Mouse (Mus musculus) left cerebral cortex, postnatal 14 days (tissue): ENCODE results near the gene Acot11. TPM values are rescaled to one million over a fixed set of nuclear protein-coding genes. Genes with fewer than 3 reads are reported as not detected.
"Not testable (repeated sequence)": the region's sequence is repeated elsewhere in the genome, so short reads cannot be mapped to it uniquely, and the experiment has no call there.

ENCODE experiments used
- DNase-seq, 2 experiments: peaks; one replicate each; pipeline ENCODE4 v3.0.0; 2021 to 2022; ENCODE audit warnings: low spot score in 2 of 2, mixed read lengths in 1 of 2
- intact Hi-C: fragments of 180-260 bp; cut with DNase I; formaldehyde crosslinking; loops from one replicate; pipeline ENCODE4 v1.15.1; 2025
- total RNA-seq, 2 experiments: library from RNA; stranded (reverse); gene quantifications; 2 replicates each; pipeline ENCODE4 v1.2.3; 2021

The Acot11 gene
- total RNA-seq, 2 experiments from 2014 or later: 30.5 to 34.1 TPM

DNA sequence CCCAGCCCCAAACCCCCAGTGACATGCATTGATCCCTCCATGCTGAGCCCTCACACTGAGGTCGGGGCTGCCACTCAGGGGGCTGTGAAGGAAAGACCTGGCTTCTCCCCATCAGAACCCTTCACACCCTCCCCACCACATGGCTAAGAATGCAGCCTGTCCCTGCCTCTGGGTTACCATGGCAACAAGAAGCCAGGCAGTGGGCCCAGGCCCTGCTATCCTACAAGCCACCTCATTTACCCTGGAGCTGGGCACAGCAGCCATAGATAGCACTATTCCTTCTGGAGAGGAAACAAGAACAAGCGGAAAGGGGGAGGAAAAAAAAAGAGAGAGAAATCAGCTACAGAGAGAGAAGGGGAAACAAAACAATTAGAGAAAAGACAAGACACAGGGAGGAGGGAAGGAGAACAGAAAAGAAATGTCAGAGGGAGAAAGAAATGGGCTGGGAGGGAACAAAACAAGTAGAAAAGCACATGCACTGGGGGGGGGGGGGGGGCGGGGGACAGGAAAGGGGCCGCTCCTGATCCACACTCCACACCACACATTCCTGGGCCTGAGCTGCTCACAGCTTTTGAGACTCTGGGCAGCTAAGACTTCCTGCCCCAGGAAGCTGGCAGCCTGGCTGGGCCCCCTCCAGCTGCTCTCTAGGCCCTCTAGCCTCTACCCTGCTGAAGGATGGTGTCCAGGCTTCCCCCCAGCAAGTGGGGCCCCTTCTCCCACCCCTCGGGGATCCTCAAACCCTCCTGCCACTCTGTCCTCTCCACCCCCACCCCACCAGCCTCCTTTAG is 18.9 kb downstream of the Acot11 start:
- peak; percentile 80 to 95 for DNase-seq
- intact Hi-C loops: no loop called here

DNA sequence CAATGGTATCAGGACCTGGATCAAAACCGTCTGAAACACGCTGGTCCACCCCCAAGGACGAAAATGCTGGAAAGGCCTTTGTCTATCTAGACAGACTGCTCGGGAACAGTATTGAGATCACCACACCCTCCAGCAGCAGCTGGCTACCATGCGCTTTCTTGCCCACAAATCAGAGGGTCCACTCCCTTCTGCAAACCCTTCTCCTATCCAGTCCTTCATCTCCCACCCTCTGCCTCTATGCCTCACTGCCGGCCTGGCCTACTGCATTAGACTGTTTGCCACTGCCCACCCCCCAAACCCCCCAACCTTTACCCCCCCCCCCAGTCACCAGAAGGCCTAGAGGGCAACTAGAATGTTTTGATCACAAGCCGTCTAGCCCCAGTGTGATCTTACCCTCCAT is 19.5 kb downstream of the Acot11 start:
- intact Hi-C loops: no loop called here

DNA sequence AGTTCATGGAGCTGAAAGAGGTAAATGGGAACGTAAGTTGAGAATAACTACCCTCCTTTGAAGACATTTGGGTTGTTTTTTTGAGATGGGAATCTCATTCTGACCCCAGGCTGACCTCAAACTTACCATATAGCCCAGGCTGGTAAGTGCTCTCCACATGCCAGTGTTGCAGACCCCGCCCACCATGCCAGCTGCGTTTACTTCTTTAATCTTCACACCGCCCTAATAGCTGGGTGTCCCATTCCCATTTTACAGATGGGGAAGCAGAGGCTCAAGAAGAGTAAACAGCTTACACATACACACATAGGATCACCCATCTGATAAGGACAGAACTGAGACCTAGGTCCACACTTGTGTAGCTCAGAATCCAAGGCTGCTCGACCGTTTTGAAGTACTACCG is 20.0 kb downstream of the Acot11 start:
- intact Hi-C loops: no loop called here
- DNase-seq: no peak

More for the DNA sequence above, 19.5 kb downstream of the Acot11 start:
- no peak for DNase-seq

DNA sequence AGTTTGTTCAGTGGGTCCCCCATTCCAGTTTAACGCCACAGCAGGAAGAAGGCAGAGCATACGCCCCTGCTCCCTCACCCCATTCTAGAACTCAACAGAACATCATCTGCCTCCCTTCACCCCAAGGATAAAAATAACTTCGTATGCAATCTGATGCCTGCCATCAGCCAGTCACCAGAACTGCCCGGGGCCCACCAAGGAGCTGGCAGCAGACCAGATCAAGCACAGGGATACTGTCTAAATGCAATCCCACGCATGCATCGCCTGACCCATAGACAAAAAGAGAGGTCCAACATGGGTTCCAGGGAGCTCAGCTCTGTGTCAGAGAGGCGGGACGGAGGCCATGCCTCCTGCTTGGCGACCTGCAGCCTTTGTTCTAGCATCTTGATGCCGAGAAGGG is 21.7 kb downstream of the Acot11 start:
- DNase-seq: no peak
- intact Hi-C loops: no loop called here

DNA sequence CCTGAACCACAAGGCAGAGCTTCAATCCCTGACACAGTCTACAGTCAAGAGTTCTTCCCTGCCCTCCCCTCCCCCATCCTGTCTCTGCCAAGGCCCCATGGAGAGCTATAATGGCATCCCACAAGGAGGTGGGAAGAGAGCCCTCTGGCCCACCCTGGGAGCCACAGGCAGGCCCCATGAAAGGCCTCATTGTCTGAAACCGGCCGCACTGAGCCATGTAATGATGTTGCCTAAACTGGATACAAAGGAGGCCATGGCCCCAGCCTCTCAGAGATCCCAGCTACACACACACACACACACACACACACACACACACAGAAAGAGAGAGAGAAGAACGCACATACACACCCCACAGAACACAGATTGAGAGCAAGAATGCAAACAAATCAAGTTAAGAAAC is 24.8 kb downstream of the Acot11 start:
- intact Hi-C loops: no loop called here
- peak in 1 of 2 experiments; percentile 33 for DNase-seq

DNA sequence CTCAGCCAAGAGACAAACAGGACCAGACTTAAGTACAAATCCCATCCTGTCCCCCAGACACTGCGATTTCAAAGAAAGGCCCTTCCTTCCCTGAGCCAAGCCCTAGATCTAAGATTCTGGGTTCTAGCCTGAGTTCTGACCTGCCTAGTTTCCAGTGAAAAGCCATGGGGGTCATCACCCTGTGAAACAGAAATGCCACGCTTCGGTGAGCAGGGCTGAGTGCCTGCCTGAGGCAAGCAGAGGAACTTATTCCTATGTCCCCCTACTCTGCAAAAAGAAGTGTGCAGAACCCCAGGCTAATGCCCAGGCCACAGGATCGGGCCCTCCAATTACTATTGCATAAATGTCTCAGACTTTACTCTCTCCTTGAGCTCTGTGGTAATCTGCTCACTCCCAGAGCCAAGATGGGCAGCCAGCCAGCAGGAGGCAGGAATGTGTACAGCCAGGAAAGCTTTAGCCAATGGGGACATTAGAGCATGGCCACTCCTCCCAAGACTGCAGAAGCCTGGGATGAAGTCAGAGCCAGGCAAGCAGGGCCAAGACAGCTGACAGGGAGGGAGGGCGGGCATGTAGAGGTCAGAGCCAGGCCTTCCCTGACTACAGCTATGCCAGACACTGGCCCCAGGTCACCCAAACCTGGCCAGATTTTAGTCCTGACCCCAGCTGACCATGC is 26.5 kb downstream of the Acot11 start:
- DNase-seq: peak; percentile 86 to 95
- intact Hi-C loops: no loop called here

DNA sequence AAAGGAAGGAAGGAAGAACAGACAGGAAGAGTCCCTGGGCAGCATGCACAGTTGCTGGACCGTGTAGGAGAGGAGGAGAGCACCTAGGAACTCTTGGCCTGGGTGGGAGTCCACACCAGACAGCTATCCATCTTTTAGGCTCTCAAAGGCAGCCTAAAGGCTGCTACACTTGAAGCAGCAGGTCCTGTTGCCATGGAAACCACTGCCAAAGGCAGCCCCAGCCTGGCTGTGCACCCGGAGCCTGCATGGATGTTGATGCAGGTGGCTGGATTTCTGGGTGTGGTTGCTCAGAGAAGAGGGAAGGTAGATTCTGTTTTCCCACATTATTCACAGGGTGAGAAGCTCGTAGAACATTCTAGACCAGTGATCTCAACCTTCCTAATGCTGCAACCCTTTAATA is 27.8 kb downstream of the Acot11 start:
- intact Hi-C loops: no loop called here
- DNase-seq: peak; percentile 78 to 90

DNA sequence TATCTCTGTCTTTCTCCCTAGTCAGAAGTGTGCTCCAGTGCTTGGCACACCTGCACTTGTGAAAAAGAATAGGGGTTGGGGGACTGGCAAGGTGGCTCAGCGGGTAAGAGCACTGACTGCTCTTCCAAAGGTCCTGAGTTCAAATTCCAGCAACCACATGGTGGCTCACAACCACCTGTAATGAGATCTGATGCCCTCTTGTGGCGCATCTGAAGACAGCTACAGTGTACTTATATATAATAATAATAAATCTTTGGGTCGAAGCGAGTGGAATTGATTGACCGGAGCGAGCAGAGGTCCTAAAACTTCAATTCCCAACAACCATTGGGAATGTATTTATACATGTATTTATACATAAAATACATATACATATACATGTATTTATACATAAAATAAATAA is 29.0 kb downstream of the Acot11 start:
- intact Hi-C loops, DNase-seq: not testable (repeated sequence)

DNA sequence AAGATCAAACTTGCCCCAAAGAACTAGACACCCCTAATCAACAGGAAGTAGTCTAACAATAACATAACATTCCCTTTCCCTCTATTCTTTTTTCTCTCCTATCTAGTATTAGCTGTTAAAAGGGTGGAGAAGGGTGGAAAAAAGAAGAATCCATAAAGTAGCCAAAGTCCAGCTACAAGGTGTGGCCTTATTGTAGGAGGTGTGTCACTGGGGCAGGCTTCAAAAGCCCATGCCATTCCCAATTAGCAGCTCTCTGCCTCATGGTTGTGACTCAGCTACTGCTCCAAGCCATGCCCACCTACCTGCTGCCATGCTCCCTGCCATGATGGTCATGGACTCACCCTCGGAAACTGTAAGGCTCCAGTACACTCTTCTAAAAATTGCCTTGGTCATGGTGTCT is 32.2 kb downstream of the Acot11 start:
- intact Hi-C loops: no loop called here
- DNase-seq: no peak

DNA sequence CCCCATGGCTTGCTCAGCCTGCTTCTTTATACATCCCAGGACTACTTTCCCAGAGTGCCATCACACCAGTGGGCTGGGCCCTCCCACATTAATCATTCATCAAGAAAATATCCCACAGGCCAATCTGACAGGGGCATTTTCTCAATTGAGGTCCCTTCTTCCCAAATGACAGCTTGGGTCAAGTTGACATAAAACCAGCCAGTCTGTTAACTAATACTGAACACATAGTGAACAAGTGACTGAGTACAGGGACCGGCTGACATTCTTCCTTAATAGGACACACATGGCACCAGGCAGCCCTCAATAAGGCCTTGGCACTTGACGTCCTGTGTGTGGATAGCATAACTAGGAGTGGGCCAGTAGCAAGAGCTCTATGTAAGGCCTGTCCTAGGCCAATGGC is 35.5 kb downstream of the Acot11 start:
- intact Hi-C loops: no loop called here
- no peak for DNase-seq

DNA sequence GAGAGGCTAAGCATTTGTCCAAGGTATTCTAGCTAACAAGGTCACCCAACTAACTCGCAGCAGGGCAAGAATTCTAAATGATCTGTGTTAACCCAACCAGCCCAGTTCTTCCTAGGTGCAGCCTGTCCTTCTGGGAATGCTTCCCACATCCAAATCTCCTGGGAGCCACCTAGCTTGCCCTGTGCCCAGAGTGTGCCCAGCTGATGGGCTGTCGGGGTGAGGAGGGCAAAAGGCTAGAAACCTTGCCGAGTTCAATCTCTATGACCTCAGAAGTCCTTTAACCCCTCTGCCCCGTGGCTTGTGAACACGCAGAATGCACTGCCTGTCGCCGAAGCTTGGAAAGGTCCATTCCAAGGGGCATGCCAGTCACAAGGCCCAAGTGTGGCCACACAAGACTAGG is 40.6 kb downstream of the Acot11 start:
- DNase-seq: no peak
- intact Hi-C loops: no loop called here

DNA sequence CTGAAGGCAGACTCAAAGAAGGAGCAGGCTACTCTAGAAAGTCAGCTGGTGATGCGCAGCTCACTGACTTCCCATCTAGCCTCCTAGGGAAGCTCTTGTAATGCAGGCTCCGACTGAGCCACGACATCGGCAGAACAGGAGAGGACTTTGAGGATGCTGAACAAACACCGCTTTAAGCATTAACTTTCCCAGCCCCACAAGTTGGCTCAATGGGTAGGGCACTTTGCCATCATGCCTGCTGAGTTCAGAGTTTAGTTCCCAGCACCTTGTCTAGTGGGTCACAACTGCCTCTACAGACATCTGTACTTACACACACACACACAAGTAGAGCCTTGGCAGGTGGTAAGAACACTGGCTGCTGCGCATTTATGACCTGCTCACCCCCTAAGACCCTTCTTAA is 53.1 kb downstream of the Acot11 start:
- DNase-seq: no peak
- intact Hi-C loops: no loop called here

DNA sequence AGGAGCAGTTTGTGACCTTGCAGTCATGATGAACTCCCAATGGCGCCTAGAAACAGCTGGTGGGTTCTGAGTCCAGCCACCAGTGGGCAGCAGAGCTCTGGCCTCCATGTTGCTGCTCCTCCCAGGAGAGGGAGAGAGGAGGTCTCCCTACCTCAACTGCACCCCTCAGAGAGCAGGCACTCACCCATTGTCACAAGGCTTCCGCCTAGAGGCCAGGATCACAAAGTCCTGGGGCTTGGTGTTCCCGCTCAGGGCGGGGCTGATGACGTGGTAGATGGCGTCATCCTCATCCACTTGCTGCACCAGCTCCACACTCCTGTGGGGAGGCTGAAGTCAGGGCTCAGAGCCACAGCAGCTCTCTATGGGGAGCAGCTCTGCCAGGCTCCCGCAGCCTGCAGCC is 55.1 kb downstream of the Acot11 start:
- intact Hi-C loops: no loop called here
- DNase-seq: peak; percentile 78 to 90

DNA sequence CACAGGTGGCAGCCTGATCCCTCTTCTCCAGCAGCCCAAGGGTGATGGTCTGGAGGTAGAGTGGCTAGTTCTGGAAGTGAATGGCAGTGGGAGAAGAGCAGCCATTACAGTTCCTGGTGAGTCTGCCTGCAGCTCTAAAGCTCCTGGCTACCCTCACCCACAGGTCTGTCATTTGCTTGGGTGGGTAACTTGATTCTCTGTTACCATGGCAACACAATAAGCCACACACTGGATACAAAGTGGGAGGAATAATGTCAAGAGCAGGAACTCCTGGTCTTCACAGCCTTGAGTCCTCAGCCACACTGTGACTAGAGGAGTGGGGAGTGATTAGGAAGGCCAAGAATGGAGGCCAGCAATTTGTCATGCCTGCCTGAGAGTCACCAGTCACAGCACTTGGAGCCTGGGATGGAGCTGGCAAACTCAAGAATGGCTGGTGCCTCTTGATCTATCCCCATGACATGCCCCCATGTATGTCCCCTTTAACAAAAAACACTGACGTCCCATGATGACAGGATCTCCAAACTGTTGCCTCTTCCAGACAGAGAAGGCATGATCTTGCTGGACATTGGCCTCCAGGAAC is 57.7 kb downstream of the Acot11 start:
- DNase-seq: peak in 1 of 2 experiments; percentile 33
- intact Hi-C loops: no loop called here

DNA sequence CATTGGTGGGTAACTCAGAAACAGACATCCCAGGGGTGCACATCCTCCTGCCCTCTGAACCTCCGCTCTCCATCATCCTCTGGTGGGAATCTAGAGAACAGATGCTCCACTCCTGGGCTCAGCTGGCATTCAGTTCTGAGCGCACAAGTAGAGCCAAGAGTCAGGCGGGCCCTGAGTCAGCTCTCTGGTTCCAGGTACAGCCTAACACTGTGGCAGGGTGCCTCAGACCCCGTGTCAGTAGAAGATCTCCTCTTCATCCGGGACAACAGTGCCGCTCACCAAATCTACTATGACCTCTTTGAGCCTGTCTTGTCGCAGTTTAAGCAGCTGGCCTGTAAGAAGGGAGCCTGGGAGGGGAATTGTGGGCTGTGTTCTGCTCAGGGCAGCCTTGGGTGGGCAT is 58.9 kb downstream of the Acot11 start:
- intact Hi-C loops: no loop called here
- DNase-seq: no peak

DNA sequence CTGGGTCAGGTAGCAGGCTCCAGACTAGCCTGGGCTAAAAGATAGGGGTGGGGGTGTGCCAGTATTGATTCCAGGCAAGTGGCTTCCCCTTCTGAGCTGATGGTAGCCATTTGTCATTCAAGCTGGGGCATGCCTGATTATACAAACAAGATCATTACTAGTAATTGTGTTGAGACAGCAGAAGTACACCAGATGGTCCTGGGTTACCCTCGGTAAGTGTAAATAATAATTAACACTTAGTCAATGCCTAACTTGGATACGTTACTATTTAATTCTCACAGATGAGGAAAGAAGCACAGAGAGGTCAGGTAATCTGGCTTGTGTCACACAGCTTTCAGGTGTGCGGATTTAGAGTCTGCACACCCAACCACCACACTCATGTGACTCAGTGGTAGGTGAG is 66.9 kb downstream of the Acot11 start:
- intact Hi-C loops: no loop called here
- no peak for DNase-seq

DNA sequence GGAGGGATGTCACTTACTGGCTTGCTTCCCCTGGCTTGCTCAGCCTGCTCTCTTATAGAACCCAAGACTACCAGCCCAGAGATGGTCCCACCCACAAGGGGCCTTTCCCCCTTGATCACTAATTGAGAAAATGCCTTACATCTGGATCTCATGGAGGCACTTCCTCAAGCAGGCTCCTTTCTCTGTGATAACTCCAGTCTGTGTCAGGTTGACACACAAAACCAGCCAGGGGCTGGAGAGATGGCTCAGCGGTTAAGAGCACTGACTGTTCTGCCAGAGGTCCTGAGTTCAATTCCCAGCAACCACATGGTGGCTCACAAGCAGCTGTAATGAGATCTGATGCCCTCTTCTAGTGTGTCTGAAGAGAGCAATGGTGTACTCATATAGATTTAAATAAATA is 67.9 kb downstream of the Acot11 start:
- intact Hi-C loops: not testable (repeated sequence)

DNA sequence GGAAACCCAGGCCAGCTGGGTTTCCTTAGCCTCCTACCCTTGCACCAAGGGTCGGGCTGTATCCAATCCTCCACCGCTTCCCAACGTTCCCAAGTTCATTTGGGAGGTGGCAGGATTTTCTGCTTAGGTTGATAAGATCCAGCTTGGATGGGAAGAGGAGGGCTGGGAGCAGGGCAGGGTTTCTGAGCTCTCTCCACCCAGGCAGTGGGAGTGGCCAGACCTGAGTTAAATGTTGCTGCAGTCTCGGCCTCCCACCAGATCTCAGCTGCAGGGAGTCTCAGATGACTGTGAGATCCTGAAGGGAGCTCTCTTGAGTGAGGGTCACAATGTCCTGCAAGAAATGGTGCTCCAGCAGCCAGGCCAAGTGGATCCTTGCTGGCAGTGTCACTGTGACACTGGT is 71.2 kb downstream of the Acot11 start, which contains the start of gene Fam151a:
Fam151a (plus strand) TSS at position 254 of the 400 bp plus-strand sequence.
- no peak for DNase-seq
- intact Hi-C loops: no loop called here

More for the DNA sequence above, 67.9 kb downstream of the Acot11 start:
- DNase-seq: not testable (repeated sequence)

DNA sequence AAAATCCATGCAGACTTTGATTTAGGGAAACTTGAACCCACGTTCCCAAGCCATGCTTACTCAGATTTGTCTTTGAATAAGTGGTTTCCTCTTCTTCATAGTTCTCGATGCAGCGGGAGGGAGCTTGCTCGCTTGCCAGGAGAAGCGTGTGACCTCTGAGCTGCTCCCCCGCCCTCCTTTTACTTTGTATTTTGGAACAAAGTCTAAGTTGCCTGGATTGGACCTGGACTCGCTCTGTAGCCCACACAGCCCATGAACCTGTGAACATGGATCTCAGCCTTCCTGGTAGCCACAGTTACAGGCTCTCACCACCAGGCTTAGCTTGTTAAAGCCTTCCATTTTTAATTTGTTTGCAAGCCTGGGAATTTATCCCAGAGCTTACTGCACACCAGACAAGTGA is 74.0 kb downstream of the Acot11 start, which contains the start of gene Mroh7:
Mroh7 (minus strand) TSS at position 112 of the 400 bp plus-strand sequence.
- intact Hi-C loops: no loop called here
- no peak for DNase-seq

DNA sequence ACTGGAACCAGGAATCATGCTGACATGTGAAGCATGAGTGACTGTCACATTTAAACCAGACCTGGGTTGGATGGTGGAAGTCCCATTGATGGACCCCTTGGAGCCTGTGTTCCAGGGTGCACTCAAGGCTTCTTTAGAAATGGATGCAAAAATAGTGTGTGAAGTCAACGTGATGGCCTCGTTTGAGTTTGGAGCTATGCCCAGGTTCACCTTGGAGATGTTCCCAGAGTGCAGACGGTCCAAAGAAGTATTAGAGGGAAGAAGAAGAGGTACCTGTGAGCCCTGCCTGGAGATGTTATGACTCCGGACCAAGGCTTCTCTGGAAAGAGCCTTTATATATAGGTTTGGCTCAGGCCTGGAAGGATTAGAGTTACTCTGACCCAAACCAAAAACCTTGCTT is 84.2 kb downstream of the Acot11 start:
- intact Hi-C loops: no loop called here
- DNase-seq: no peak

DNA sequence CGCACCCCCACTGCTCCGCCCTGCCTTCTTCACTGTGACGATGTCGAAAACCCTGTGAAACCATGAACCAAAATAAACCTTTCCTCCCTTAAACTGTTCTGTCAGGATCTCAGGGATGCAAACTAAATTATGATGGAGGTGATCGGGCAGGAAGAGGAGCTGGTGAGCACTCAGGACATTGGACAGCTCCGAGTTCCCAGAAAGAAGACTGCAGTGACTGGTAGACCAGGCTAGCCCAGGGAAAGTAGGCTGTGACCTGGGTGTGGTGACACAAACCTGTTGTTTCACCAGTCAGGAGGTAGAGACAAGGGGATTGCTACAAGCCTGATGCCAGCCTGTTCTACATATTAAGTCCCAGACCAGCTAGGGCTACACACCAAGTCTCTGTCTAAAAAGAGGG is 91.2 kb downstream of the Acot11 start:
- no peak for DNase-seq
- intact Hi-C loops: no loop called here
